Mouse (Mus musculus): ENCODE measurements around the gene Ogt.

DNA sequence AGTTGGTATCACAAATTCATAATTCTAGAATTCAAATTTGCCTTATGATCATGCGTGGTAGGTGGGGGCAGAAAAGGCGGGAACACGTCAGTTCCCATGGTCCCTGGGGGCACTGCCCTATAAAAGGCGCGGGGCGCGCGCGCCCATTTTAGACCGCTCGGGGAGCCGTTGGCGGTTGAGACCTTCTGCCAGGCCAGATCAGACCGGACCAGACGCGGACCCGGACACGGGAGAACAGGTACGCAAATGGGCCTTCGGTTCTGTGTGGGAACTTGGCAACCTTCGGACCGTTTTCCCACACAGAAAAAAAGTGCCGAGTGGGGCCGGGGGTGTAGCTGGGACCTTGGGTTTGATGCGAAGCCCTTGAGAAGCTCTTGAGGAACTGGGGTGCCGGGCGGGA is 55.8 kb downstream of the Ogt start:
- TF ChIP-seq CTCF (IDR thresholded peaks at IDR 0.05; ENCODE audit: extremely low read depth, insufficient read depth, insufficient read length, insufficient replicate concordance) (no peak), POLR2A (IDR thresholded peaks at IDR 0.05; ENCODE audit: low read depth, low read length) (no peak)

Measured in spleen, adult 2 months (tissue).